Mouse (Mus musculus) lung, adult 2 months (tissue): ENCODE data around the gene Gm32742. TPM values are rescaled to one million over a fixed set of nuclear protein-coding genes. Genes with fewer than 3 reads are reported as not detected.
"Not testable (repeated sequence)": the region's sequence is repeated elsewhere in the genome, so short reads cannot be mapped to it uniquely, and the experiment has no call there.

ENCODE experiments used
- DNase-seq: peaks from one replicate; pipeline ENCODE4 v3.0.0; 2022
- H3K4me1 ChIP-seq: fragments of 200-500 bp; 2 replicates; pipeline ENCODE4 v1.6.1; 2011; ENCODE audit warnings: low read length; ENCODE audit not compliant: control insufficient read depth, insufficient read depth
- H3K4me3 ChIP-seq: fragments of 200-500 bp; replicated peaks from 2 replicates; pipeline ENCODE3; 2011; ENCODE audit warnings: low read depth, mild to moderate bottlenecking, control low read depth, low read length; ENCODE audit errors: extremely low read depth
- CTCF ChIP-seq: fragments of 200-500 bp; IDR thresholded peaks from 2 replicates; pipeline ENCODE4 v1.5.1; 2011; ENCODE audit warnings: mild to moderate bottlenecking, low read length, control low read depth; ENCODE audit not compliant: insufficient read depth
- POLR2A ChIP-seq: fragments of 200-500 bp; IDR thresholded peaks from 2 replicates; pipeline ENCODE4 v1.6.1; 2011; ENCODE audit warnings: low read depth, mild to moderate bottlenecking, control low read depth, low read length, borderline replicate concordance; ENCODE audit errors: extremely low read depth
- WGBS: fragments of 180-500 bp; shearing (Covaris S2); methylation state at CpG from one replicate; pipeline ENCODE4 v1.1.7; 2018; 5-methylcytosine and 5-hydroxymethylcytosine counted together
- polyA plus RNA-seq: library from polyadenylated mRNA; depleted of rRNA; stranded (reverse); fragments of >200 nt; gene quantifications from 2 replicates; pipeline ENCODE4 v1.2.3, GENCODE M21; 2012

The Gm32742 gene
- polyA plus RNA-seq, 1 experiment, result 1.3 TPM

DNA sequence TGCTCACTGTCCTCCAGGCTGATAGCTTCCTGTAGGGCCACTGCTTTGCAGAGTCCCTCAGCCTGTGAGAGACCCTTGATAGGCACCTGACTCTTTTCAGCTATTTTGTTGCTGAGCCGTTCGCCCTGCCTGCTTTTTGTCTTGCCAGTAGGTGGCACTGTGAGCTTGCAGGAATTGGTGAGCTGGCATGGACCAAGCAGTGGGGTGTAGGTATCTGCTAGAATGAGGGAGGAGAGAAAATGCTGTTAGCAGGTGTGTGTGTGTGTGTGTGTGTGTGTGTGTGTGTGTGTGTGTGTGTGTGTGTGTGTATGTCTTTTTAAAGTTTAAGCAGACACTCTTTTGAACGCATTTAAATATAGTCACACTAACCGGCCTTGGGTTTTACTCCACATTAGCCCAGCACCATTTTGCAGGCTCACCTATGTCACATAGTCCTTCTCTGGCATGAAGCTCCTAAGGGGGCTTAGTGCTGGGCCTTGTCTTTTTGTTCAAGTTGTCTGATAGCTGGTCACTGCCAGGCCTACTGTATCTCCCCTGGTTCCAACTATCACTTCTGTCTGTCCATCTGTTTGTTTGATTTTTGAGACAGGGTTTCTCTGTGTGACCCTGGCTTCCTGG lies 3.4 kb downstream of the Gm32742 start:
- H3K4me1 ChIP-seq, result no peaks in the 10 kb centered on the region
- no peak for TF ChIP-seq POLR2A
- TF ChIP-seq CTCF, result peak; percentile 98
- WGBS, result 26% methylated on average over 4 of the region's 4 CpGs
- H3K4me3 ChIP-seq, result no peak overlapping the region
- DNase-seq, result peak; percentile 75

- H3K4me3 ChIP-seq, result no peak overlapping the region
- H3K4me1 ChIP-seq, result no peaks in the 10 kb centered on the region
- no peak for TF ChIP-seq POLR2A
- TF ChIP-seq CTCF, result peak; percentile 35
- 27% methylated on average over 13 of the region's 13 CpGs for WGBS
- peak; percentile 28 for DNase-seq
These were observed 13.1 kb downstream of the Gm32742 start for GRCm38 (mm10) chr9:51152079-51152752.

GRCm38 (mm10) chr9:51147294-51147693 lies 18.0 kb downstream of the Gm32742 start:
- 72% methylated on average over 5 of the region's 5 CpGs for WGBS
- TF ChIP-seq POLR2A (no peak), CTCF (no peak)
- no peaks in the 10 kb centered on the region for H3K4me1 ChIP-seq
- H3K4me3 ChIP-seq, result no peak overlapping the region
- DNase-seq, result no peak

DNA sequence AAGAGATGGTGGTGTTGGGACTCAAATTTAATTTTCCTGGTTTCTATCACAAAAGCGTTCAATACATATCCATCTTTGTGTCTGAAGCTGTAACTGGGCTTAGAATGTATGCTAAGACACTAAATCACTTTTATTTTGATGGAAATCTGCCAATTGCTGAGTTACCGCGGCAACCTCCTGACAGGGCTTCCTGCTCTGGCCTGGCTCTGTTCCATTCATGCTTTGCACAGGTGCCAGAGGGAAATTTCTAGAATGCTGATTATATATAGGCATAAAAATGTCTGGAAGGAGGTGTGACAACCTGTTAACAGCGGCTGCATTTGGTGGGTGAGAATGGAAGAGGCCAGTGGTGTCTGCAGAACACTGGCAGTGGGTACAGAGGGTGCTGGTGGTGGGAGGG lies 18.8 kb downstream of the Gm32742 start:
- H3K4me3 ChIP-seq, result no peak overlapping the region
- H3K4me1 ChIP-seq, result no peaks in the 10 kb centered on the region
- TF ChIP-seq CTCF (no peak), POLR2A (no peak)
- WGBS, result 39% methylated on average over 4 of the region's 4 CpGs
- DNase-seq, result no peak

- TF ChIP-seq POLR2A (no peak), CTCF (no peak)
- WGBS, result 69% methylated on average over 6 of the region's 6 CpGs
- Histone ChIP-seq H3K4me1 (no peaks in the 10 kb centered on the region), H3K4me3 (no peak overlapping the region)
- no peak for DNase-seq
These were observed 21.1 kb downstream of the Gm32742 start for GRCm38 (mm10) chr9:51144218-51144617.

DNA sequence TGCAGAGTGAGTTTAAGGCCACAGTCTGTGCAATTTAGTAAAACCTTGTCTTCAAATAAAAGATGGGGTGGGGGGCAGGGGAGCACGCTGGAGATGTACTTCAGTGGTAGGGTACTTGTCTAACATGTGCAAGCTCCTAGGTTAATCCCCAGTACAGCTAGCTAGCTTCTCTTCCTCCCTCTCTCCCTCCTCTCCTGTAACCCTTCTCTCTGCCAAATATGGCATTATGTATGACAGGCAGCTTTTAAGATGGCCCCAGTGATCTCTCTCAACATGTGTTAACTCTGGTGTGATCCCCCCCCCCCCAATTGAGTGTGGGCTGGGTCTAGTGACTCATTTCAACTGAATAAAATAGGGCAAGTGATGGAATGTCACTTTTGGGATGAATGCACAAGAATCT lies 21.9 kb downstream of the Gm32742 start:
- Histone ChIP-seq H3K4me1 (no peaks in the 10 kb centered on the region), H3K4me3 (no peak overlapping the region)
- no peak for TF ChIP-seq POLR2A
- TF ChIP-seq CTCF, result no peak
- WGBS, result 91% methylated on average over 1 of the region's 1 CpGs
- DNase-seq, result no peak

DNA sequence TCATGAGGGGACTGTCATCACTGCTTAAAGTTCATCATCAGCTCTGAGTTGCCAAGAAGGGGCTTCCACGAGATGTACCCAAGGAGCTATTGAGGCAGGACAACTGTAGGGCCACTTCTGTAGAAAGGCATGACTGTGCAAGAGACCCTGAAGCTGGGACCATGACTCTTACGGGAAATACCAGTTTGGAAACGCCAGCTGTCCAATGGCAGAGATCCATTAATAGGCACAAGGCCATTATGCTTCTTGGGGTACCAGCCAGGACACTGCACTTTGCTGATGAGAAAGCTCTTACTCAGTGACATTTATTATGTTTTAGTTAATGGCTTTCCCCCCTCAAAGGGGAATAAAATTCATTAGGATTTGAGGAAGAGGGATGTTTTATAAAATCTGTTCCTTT lies 24.6 kb downstream of the Gm32742 start:
- WGBS, result 76% methylated on average over 3 of the region's 3 CpGs
- Histone ChIP-seq H3K4me3 (no peak overlapping the region), H3K4me1 (no peaks in the 10 kb centered on the region)
- TF ChIP-seq POLR2A (no peak), CTCF (no peak)
- DNase-seq, result no peak

- not testable (repeated sequence) for H3K4me3 ChIP-seq, DNase-seq
- 74% methylated on average over 1 of the region's 1 CpGs for WGBS
These were observed 25.9 kb downstream of the Gm32742 start for GRCm38 (mm10) chr9:51139401-51139800.

GRCm38 (mm10) chr9:51138301-51138700 lies 27.0 kb downstream of the Gm32742 start:
- 76% methylated on average over 1 of the region's 1 CpGs for WGBS
- Histone ChIP-seq H3K4me3 (no peak overlapping the region), H3K4me1 (no peaks in the 10 kb centered on the region)
- DNase-seq, result no peak
- no peak for TF ChIP-seq POLR2A
- TF ChIP-seq CTCF, result no peak

More at GRCm38 (mm10) chr9:51139401-51139800, 25.9 kb downstream of the Gm32742 start:
- H3K4me1 ChIP-seq, result not testable (repeated sequence)

DNA sequence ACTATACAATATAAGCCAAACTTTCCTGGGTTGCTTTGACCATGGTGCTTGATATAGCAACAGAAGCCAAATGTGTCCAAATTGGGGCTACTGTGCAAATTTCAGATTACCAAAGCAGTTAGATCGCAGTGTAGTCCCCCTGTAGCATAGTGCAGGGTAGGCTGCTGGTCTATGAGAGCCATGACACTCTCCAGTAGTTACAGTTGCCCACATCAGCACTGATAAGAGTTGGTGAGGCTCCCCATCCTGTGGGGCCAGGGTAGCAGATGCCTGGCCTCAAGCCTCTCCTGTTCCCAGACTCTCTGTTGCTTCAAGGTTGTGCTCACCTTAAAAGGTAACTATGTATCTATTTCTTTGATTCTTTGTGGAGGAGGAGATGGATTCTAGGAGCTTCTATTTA lies 27.5 kb downstream of the Gm32742 start:
- H3K4me1 ChIP-seq, result no peaks in the 10 kb centered on the region
- 81% methylated on average over 1 of the region's 1 CpGs for WGBS
- no peak for TF ChIP-seq CTCF
- TF ChIP-seq POLR2A, result no peak

DNA sequence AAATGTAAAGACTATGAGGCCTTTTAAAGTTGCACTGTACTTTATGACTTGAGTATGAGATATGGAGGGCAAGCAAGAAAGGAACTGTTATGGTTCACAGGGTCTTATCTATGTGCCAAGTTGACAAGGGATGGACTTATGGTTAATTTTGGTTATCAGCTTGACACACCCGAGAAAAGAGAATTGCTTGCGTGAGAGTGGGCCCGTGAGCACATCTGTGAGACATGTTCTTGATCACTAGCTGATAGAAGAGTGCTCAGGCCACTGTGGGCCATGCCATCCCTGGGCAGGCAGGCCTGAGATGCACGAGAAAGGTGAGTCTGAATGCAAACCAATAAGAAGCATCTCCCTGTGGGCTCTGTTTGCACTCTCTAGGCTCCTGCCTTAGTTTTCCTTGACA lies 27.9 kb downstream of the Gm32742 start:
- WGBS, result 87% methylated on average over 4 of the region's 4 CpGs
- Histone ChIP-seq H3K4me3 (no peak overlapping the region), H3K4me1 (no peaks in the 10 kb centered on the region)
- TF ChIP-seq CTCF (no peak), POLR2A (no peak)
- no peak for DNase-seq

More for the DNA sequence above, 27.5 kb downstream of the Gm32742 start:
- no peak overlapping the region for H3K4me3 ChIP-seq
- no peak for DNase-seq
